Mouse (Mus musculus): ENCODE results near the gene Spcs2.
A peak's percentile ranks its signal among the peaks of the same experiment; 100 is the strongest.

Spcs2 gene

GRCm38 (mm10) chr7:99864241-99865028 is 1.2 kb upstream of the Spcs2 start:
- DNase-seq (ENCODE audit: low spot score) = no peak

DNA sequence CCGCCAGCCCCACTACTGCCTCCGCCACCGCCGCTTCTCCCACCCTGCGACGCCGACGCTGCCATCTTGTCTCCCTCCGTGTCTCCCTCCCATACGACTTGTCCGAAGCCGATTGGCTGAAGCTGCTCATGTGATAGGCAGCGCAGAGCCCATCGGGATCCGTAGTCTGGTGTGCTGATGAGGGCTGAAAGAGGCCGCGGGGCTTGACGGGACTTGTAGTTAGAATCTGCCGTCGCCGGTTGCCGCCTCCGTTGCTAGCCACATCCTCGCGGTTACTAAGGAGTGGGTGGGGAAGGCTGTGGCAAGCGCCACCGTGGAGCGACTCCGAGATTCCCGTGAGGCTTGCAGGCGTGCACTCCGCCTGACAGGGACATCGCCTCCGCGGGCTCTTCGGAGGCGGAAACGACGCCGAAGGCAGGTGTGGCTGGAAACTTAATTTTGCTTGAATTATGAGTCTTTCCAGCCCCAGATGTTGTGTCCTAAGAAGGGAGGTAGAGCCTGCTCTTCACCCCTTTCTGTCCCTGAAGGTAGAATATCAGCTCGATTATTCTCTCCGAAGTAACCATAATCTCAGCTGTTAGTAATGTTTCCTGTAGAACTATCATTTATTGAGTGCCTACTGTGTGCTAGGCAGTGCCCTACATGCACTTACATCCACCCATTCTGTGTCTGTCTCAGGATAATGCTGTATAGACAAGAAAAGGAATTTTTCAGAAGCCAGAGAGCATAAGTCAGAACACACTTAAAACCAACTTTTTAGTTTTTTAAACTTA is 4.3 kb downstream of the Spcs2 start, which contains the start of gene Xrra1:
Gene Xrra1 (plus strand): TSS at position 304 of the 773 bp plus-strand sequence.
- DNase-seq (ENCODE audit: low spot score) = peak; percentile 85

GRCm38 (mm10) chr7:99858175-99858812 is 5.0 kb downstream of the Spcs2 start:
- no peak for DNase-seq (ENCODE audit: low spot score)

DNA sequence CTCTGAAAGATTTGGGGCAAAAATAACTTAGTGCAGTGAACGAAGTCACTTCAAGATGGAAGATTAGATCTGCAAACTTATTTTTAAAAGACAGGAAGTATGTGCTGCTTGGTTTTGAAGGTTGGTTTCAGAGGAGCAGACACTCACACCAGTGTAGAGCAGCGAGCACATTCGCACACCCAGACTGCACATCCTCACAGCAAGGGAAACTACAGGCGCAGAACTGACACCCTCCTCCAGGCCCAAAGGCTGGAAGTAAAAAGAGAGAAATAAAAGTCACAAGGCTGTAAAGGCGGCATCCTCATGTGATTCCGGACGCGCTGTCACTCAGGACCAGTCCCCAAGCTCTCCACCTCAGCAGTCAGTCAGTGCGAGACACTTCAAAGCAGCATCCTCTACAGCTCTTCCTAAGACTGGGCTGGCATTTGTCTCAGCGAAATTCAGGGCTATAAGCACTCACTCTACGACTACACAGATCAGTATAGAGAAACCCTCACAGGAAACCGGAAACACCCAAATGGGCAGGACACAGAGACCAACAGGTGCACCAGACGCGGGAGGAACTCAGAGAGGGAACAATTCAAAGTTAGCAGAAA is 6.9 kb downstream of the Spcs2 start:
- no peak for DNase-seq (ENCODE audit: low spot score)

GRCm38 (mm10) chr7:99854311-99854710 is 9.0 kb downstream of the Spcs2 start:
- no peak for DNase-seq (ENCODE audit: low spot score)

- DNase-seq (ENCODE audit: low spot score) = no peak
Measured at GRCm38 (mm10) chr7:99853350-99853749, 9.9 kb downstream of the Spcs2 start.

- DNase-seq (ENCODE audit: low spot score) = no peak
Measured at GRCm38 (mm10) chr7:99851618-99852017, 11.6 kb downstream of the Spcs2 start.

DNA sequence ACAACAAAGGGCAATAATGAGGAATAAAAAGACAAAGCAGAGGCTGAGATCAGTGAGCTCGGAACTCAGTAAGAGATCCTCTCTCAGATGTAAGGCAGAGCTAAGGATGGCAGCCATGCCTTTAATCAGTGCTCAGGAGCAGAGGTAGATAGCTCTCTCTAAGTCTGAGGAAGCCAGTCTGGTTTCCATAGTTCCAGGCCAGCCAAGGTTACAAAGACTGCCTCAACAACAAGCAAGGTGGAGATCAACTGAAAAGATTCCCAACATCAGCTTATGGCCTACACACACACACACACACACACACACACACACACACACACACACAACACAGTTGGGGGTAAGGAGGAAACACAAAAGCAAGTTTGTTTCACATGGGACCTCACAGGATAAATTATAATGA is 12.1 kb downstream of the Spcs2 start:
- no peak for DNase-seq (ENCODE audit: low spot score)

GRCm38 (mm10) chr7:99850534-99850933 is 12.7 kb downstream of the Spcs2 start:
- no peak for DNase-seq (ENCODE audit: low spot score)

DNA sequence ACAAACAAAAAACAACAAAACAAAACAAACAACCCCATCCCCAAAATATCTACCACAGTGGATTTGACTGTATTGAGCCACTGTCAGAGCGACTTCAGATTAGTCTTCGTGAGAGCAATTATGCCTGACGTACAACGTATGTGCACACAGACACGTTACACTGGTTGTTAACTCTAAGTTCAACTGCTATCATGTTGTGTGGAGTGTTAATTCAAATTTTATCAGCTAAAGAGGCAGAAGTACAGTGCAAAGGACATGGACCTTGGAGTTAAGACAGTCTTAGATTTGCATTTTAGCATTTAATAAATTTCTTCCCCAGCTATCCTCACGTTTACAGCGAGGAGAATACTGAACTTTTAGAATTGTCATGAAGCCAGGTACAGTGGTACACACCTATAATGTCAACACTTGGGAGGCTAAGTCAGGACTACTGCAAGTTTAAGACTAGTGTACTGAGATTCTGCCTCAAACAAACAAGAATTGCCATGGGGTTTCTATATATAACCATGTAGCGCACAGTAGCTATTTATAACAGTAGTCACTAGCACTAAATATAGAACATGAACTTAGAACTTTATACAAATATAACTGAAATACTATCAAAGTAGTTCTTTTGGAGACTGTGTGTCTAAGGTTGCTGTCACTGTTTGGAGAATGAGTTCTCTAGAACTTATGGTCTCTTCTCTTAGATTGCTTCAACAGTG is 17.6 kb downstream of the Spcs2 start:
- DNase-seq (ENCODE audit: low spot score) = no peak

DNA sequence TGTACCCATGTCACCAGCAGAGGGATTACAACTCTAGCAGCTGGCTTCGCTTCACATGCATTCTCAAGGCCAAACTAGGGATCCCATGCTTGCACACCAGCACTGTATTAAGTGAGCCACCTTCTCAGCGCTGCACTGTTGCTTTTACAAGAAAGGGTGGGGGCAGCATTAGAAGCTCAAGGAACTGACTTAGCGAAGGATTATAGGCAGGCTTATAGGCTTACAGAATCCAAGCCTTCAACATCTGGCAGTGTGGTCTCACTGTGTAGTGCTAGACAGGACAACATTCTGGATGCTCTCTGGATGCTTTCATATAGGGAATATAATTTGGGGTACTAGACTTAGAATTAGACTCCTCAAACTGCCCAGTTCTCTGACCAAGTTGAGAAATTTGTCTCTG is 25.0 kb downstream of the Spcs2 start:
- no peak for DNase-seq (ENCODE audit: low spot score)

GRCm38 (mm10) chr7:99837358-99838071 is 25.7 kb downstream of the Spcs2 start:
- no peak for DNase-seq (ENCODE audit: low spot score)

DNA sequence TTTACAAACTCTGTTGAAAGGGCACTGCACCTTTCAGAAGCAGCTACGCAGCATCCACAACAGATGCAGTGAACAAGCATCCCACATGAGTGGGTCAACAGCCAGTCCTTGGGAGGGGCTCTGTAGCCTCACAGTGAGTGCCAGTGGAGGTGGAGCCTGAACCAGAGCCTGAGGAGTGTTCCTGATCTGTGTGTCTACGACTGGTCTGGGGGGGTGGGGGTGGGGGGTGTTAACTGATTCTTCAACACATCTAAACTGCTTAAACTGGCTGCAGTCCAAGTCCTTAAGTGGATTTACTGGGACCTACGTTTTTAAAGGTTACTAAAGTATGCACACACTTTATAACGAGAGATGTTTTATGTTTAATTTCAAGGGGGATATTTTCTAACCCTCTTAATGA is 26.5 kb downstream of the Spcs2 start:
- no peak for DNase-seq (ENCODE audit: low spot score)

DNA sequence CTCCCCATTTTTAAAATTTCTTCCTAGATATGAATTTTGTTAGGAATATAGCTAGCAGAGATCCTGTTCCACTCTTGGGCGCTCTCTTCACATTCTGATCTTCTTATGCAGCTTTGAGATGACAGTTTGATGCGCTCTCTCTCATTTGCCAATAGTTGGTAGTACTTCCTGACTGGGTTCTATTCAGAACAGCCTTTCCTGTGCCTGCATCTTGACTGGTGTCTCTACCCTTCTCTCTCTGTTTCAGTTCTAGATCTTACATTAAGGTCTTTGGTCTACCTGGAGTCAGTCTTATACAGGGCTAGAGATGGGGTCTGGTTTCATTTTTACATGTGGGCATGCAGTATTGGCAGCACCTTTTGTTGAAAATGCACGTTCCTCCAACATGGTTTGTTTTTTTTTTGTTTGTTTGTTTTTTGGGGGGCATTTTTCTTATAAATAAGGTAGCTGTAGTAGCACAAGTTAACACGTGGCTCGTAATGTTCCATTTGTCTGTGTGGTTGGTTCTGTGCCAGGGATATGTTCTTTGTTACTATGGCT is 28.9 kb downstream of the Spcs2 start:
- DNase-seq (ENCODE audit: low spot score) = no peak

GRCm38 (mm10) chr7:99833846-99834222 is 29.4 kb downstream of the Spcs2 start:
- DNase-seq (ENCODE audit: low spot score) = no peak

DNA sequence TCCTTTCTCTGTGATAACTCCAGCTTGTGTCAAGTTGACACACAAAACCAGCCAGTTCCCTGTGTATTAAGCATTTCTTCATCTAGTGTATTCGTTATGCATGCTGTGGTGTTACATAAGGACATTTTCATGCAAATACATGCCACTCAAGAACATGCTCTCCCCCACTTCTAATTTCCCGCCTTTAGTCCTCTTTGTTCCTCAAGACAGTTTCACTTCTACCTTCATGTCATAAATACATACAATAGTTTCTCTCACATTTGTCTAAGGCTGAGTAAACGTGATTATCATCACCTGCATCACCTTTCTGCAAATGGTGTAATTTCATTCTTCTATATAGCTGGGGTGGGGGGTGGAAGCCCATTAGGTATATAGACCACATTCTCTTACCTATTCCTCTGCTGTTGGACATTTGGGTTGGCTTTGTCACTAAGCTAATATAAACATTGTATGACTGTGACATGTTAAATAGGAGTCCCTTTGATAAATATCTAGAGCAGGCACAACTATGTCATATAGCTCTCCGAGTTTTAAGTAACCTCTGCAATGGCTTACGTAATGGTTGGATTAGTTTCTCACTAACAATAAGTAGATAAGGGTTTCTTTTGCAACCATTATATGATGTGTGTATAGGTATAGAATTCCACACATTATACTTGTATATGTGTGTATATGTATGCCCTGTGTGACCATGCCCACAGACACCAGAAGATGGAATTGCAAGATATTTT is 30.0 kb downstream of the Spcs2 start:
- no peak for DNase-seq (ENCODE audit: low spot score)

DNA sequence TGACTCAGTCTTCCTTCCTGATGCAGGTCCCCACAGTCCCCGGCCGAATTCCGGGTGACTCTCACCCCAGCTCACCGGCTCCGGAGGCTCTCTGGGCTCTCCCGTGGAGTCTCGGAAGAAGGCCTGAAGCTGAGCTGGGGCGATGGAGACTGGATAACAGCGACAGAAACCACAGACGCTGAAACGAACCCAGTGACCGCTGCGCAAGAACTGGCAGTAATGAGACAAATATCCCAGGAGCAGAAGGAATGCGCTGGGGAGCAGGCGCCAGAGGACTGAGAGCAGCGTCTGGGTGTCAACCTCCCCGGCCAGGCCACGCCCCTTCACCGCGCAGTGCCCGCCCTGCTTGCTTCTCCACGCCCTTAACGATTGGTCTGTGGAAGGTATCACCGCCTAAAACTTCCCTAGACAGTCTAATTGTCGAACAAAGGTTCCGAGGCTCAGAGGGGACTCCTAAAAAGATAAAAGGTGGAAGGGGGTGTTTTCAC is 35.1 kb downstream of the Spcs2 start, which contains the start of gene Neu3:
Gene Neu3 (minus strand): TSS at position 335 of the 488 bp plus-strand sequence.
- DNase-seq (ENCODE audit: low spot score) = peak; percentile 92

DNA sequence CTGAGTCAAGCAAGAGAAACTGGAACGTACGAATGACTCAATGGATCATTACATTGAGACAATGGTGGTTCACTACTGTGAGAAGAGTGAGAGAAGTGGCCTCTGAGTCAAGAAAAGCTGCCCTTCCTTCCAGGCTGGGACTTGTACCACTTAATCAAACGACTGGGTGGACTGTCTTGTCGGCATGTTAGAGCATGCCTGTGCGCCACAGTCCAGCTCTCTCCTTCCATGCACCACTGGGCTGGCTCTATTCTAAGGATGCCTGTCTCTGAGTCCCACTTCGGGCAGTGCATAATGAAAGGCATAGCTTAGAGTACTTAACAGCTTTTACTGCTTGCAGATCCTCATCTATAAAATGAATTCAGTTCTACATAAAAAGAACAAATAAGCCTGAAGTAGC is 37.2 kb downstream of the Spcs2 start:
- DNase-seq (ENCODE audit: low spot score) = no peak

GRCm38 (mm10) chr7:99825511-99825910 is 37.8 kb downstream of the Spcs2 start:
- DNase-seq (ENCODE audit: low spot score) = no peak

Data from urinary bladder, postnatal 25 days (tissue).